Mouse (Mus musculus): ENCODE data around the gene Fpr3.
"Not testable (repeated sequence)": the region's sequence is repeated elsewhere in the genome, so short reads cannot be mapped to it uniquely, and the experiment has no call there.

Gene Fpr3

DNA sequence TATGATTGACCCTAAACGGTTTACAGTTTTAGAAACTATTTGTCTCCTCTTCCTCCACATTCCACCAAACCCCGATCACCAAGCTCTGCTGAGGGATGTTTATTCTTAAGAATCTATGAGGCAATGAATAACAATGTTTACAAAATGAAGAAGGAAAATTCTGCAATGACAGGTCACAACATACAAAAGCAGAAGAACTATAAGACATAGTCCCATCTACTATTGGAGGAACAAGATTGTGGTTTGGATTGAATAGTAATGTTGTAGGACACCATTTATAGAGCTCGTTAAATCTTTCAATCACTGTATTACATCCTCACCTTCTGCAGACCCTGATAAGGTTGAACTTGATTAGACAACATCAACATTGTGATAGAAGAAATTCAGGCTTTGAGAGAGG lies 5.0 kb upstream of the Fpr3 start:
- DNase-seq (ENCODE audit: inconsistent ontology term) = no peak

DNA sequence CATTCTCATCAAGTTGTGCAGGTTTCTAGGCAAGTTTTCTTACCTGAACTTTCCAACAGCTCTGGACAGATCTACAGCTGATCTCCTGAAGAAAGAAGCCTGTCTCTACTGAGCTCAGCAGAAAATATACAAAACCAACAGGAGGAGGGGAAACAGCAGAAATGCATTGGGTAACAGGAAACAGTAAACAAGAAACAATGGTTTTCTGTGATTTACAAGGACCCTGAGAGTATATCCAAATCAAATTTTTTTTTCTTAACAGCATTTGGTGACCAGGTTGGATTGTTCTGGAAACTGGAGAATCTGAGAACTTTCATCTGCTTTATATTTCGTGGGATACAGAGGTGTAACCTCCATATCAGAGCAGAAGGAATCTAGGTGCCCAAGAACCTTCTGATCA lies 3.8 kb upstream of the Fpr3 start, which contains the start of gene Fpr1:
Gene Fpr1, minus strand, starts transcription at position 101 of the 400 bp plus-strand sequence.
- DNase-seq (ENCODE audit: inconsistent ontology term) = no peak

DNA sequence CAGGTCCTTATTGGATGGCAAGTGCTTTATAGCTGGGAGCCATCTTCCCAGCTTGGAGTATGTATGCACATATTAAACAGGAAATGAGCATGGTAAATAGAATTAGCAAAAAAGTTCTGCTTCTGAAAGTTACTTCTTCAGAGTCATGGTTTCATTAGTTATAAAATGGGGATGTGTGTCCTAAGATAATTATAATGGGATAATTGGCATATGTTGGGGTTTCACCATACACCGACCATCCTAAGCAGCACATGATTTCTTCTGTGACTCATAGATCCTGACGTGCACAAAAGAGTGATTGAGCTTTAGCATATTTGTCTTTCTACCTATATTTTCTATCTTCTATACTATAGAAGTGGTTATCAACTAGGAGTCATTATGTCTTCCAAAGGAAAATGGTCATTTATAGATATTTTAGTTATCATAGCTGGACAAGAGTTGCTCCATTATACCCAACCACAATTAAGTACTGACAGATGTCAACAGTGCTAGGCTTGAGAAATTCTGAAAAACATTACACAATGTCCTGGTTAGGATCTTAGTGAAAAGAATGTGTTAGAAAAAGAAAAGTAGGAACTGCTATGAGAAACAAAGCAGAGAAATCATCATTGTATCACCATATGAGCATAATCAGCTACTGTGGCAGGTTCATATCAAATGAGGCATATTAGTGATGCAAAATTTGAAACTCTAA lies 2.2 kb downstream of the Fpr3 start:
- DNase-seq (ENCODE audit: inconsistent ontology term) = no peak

DNA sequence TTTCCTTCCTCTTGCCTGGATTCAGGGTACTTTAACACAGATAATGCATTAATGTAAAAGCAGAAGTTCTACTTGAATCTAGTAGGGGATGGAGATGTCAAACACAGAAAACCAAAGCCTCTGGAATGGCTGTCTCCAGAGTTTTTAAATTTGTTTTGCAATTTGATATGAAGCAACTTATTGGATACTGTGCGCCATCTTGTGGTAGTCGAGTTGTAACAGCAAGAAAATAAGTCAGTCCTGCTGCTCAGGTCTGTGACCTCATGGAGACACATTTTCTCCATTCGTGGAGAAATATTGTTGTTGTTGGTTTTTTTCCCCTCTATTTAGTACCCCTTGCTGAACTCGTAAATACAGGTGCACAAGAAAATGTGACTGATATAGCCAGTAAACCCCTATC lies 8.4 kb downstream of the Fpr3 start:
- DNase-seq (ENCODE audit: inconsistent ontology term) = peak; percentile 65

DNA sequence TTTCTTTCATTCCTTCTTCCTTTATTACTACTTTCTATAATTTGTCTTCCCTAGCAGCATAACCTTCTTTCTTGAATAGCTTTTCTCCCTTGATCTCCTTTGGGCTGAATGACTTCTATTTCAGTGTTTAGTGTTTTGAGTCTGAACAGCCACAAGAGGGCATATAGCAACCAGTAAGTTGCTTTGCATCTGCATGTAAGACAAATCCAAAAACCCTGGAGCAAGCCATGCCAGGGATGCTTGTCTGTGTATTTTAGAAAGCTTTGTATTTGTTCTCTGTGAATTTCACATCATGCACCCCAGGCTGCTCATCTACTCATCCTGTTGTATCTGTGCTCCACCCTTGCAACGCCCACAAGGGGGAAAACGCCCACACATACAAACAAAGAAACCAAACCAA lies 11.6 kb downstream of the Fpr3 start:
- DNase-seq (ENCODE audit: inconsistent ontology term) = peak; percentile 12

DNA sequence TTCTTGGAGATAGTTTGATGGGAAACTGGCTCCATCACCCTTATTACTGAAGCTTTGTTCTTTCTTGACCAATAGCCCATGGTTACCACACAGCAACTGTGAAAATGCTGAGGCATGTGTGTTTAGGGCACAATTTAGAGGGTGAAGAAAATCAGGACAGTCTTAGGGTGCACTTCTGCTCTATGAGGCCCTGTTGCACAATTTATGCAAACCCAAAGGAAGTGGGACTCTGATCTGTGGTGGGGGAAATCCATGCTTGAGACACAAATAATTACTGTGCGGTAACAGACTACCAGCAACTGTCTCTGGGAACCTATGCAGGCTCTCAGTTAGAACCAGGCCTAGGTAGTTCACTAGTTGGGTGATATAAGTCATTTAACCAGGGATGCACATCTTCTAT lies 13.1 kb downstream of the Fpr3 start:
- no peak for DNase-seq (ENCODE audit: inconsistent ontology term)

DNA sequence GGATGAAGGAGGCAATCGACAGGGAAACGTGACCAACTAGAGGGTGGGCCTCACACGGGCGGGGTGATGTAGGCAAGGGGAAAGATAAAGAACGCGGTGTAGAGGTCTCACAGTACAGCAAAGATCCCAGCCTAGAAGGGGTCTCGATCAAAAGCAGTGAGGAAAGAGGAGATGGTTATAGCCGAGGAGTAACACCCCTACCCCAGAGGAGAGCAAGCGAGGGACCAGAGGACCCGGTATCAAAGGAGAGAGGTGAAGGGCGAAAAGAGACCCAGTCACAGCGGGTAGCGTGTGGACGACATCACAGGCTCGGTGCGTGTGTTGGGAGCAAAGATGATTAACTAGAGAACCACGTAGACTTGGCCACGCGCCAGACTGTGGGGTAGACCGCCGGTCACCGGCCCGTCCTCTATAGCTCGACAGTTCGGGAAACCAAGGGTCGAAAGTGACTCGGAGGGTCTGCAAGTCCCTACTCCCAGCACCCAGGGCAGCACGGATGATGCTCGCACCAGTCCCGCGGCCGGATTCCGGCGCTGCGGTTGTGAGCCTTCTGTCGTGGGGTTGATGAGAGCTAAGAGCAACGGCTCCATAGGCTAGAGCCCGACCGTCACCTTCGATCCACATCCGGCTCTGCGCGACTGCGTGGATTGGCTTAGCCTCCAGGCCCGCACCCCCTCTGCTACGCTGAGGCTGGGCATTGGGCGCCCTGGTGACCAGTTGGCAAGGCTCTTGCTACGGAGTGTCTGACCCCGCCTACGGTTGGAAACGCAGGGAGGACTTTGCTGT lies 22.2 kb downstream of the Fpr3 start:
- peak; percentile 95 for DNase-seq (ENCODE audit: inconsistent ontology term)

DNA sequence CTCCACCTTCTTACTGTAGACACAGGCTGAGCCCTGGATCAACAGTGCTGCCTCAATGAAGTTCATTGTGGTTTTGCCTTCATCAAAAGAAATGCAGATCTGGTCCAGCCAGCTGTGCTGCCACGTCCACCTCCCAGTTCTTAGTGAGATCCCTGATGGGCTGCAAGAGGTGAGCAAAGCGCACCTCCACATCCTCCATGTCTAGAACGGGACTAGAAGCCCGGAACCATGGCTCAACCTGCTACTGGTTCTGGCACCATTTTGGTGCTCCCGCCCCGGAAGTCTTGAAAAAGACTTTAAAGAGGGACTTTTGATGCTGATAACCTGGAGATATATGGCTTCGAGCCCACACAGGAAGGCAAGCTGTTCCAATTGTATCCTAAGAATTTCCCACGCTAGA lies 25.0 kb downstream of the Fpr3 start:
- not testable (repeated sequence) for DNase-seq (ENCODE audit: inconsistent ontology term)

DNA sequence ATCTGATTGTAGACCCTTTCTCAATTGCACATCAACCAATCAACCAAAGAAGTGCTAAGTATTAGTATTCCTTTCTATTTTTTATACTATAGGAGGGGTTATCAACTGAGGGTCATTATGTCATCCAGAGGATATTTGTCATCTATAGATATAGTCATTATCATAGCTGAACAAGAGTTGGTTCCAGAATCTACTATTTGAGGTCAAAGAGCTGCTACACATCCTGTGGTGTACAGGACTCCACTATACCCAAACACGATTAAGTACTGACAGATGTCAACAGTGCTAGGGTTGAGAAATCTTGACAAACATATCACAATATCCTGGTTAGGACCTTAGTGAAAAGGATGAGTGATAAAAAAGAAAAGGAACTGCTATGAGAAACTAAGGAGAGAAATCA lies 29.7 kb downstream of the Fpr3 start:
- DNase-seq (ENCODE audit: inconsistent ontology term) = no peak

DNA sequence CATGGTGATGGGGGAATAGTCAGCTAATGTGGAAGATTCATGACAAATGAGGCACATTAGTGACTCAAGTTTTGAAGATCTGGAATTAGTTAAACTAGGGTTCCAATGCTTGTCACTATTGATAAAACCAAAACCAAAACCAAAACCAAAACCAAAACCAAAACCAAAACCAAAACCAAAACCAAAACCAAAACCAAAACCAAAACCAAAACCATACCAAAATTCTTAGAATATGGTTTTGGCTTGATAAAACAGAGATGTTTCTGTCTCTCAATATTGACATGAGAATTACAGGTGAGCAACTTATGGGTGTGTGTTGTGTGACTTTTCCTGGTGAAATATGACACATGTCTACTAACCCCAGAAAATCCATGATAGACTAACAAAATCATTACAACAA lies 30.1 kb downstream of the Fpr3 start:
- DNase-seq (ENCODE audit: inconsistent ontology term) = no peak

DNA sequence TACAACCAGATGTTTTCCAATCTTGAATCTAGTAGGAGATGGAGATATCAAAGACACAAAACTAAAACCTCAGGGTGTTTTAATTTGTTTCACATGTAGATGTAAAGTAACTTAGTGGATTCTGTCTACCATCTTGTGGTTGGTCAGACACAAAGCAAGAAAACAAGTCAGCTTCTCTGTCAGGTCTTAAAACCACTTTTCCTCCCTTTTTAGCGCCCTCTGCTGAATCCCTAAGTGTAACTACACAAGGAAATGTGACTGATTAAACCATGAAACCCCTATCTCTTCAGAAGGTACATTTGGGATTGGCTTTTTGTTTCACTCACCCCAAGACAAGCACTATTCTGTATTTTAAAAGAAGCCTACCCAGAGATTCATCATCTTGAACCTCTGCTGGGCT lies 85.8 kb downstream of the Fpr3 start:
- DNase-seq (ENCODE audit: inconsistent ontology term) = peak; percentile 29

DNA sequence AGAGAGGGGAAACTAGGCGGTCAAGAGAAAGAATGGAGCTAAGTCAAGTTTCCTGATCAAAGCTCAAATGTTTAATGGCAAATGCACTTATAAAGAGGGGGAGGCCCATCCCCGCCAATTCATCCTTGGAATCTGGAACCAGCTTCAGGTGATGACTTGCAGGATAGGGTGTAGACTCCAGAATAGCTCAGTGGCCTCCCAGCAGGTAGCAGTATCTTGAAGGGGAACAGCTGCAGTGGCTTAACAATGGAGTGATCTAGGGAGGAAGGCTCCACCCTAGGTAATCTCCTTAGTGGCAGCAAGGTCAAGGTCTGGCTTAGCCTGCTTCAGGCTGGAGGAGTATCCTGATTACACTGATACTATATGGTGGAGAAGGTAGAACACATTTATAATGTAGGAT lies 93.6 kb downstream of the Fpr3 start:
- not testable (repeated sequence) for DNase-seq (ENCODE audit: inconsistent ontology term)

DNA sequence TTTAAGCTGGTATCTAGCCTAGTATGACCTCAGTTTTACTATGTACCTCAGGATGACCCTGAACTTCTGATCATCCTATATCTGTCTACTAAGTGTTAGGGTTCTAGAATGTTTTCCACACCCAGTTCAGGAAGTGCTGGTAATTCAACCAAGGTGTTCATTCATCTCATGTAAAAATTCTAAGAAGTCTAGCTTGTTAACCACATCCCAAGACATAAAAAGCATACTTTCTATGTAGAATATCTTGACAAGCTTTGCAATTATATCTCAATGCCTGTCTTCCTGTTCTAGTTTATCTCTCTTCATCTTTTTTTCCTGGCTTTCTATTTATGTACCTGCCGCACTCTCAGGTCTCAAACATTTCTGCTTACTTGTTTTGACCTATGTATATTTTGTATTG lies 117.1 kb downstream of the Fpr3 start:
- DNase-seq (ENCODE audit: inconsistent ontology term) = no peak
